Mouse (Mus musculus): ENCODE results near the gene Wdr38. TPM values are rescaled to one million over a fixed set of nuclear protein-coding genes. Genes with fewer than 3 reads are reported as not detected.

Wdr38 gene
- 1.4 and 1.7 TPM in 2 replicates for polyA plus RNA-seq (2014; fragmentation: Nextera tagmentation; extraction: Ambion mirVana)

DNA sequence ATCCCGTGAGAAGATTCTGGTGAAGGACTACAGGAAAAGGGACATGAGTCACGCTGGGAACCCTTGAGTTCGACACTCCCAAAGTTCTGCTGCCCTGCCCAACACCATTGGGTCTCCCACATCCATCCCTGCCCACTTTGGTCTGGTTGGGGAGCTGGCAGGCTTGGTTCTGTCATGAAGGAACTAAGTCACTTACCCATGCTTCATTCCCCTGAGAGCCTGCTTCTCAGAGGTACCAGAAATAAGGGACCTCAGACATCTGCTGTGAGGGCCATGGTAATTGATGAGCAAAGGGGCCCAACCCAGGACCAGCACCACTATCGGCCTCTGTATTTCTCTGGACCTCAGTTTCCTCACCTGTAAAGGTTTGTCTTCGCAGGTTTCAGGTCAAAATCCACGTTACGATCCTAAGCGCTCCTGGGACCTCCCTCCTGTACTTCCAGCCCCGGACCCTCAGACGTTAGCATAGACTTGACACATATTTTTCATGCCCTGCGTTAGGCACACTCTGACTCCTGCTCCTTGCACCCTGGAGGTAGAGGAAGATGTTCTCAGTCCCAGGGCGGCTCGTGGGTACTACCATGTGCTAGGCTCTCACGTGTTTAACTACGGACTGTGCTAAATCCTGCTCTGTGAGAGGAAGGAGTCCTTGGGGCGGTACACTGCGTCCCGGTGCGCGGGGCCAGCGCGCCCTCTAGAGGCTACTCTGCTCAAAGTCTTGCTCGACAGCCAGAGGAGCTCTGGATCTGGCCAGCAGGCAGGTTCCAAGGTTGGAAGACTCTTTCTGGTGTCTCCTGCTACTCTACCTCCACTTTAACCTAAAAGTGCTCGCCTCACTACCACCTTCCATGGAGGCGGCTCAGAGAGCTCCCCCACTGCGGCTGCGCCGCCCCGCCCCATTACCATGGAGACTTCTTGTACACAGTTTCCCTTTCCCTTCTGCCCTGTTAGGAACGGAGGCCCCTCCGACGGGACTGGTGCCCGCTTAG is at the start of gene Wdr38:
Gene Wdr38 (plus strand): TSS at position 91 of the 989 bp plus-strand sequence.
- Histone ChIP-seq H3K4me3 (ENCODE audit: low read length) (peak within 1 kb of the TSS; percentile 24), H3K9me3 (ENCODE audit: control insufficient read depth, low read length) (no peaks in the 10 kb centered on the region), H3K9ac (ENCODE audit: low read depth, low read length) (peak within 1 kb of the TSS; percentile 44), H3K27ac (ENCODE audit: low read depth, low read length) (no peak within 1 kb of the TSS), H3K4me2 (replicated peaks; ENCODE audit: low read depth, low read length) (peak within 1 kb of the TSS; percentile 39), H3K4me1 (ENCODE audit: control insufficient read depth, insufficient read depth, low read length) (0 out of 2 replicates have a peak, but pooled peaks cover 1% of the 10 kb centered on the region), H3K36me3 (ENCODE audit: control insufficient read depth, insufficient read depth, low read length) (peaks cover 33% of the 10 kb centered on the region), H3K27me3 (ENCODE audit: control insufficient read depth, insufficient read depth, low read length) (no peaks in the 10 kb centered on the region)
- peak; percentile 91 for ATAC-seq (ENCODE audit: low FRiP score, low TSS enrichment)
- WGBS, result 15% methylated on average over 33 of the region's 33 CpGs

DNA sequence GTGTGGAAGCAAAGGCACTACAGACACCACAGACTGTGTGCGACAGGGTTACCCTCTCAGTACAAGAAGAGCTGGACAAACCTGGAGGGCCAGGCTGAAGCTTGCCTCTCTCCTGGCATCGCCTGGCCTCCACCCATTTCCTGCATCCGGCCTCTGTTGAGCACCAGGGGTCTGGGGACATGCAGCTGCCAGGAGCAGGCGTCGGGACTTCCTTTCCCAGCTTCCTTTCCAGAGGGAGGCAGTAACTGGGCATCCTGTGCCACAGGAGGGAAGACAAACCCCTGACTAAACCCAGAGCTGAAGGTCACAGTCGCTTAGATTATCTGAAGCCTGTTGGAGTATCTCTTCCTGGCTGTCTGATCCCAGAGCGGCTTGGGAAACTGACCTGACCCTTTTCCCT is 49.7 kb upstream of the Wdr38 start:
- H3K27ac ChIP-seq (ENCODE audit: low read depth, low read length), result 0 out of 2 replicates have a peak overlapping the region, but pooled peaks have one; percentile 7
- no peaks in the 10 kb centered on the region for H3K36me3 ChIP-seq (ENCODE audit: control insufficient read depth, insufficient read depth, low read length)
- WGBS, result 67% methylated on average over 7 of the region's 7 CpGs
- H3K4me1 ChIP-seq (ENCODE audit: control insufficient read depth, insufficient read depth, low read length), result no peaks in the 10 kb centered on the region
- H3K4me3 ChIP-seq (ENCODE audit: low read length), result no peak overlapping the region
- ATAC-seq (ENCODE audit: low FRiP score, low TSS enrichment), result no peak
- H3K9ac ChIP-seq (ENCODE audit: low read depth, low read length), result no peak overlapping the region
- no peaks in the 10 kb centered on the region for H3K9me3 ChIP-seq (ENCODE audit: control insufficient read depth, low read length)
- no peak overlapping the region for H3K4me2 ChIP-seq (replicated peaks; ENCODE audit: low read depth, low read length)
- no peaks in the 10 kb centered on the region for H3K27me3 ChIP-seq (ENCODE audit: control insufficient read depth, insufficient read depth, low read length)

DNA sequence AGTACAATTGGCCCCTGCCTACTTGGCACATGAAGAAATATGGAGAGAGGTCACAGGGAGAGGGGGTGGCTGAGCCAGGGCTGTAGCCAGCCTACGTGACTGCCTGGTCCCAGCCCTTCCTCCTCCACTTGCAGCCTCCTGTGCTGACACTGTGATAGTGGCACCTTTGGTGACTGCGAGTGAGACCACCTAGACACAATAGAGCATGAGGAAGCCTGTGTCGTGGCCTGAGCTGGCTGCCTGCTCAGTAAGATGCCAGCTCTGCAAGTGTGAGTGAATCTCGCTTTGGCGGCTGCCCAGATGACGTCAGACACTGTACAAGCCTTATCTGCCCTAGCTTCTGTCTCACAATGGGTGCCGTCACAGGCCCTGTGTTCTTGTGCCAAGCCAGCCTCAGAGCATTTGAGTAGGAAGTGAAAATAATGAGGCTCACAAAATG is 47.0 kb upstream of the Wdr38 start:
- H3K9me3 ChIP-seq (ENCODE audit: control insufficient read depth, low read length), result no peaks in the 10 kb centered on the region
- no peak for ATAC-seq (ENCODE audit: low FRiP score, low TSS enrichment)
- no peak overlapping the region for H3K4me2 ChIP-seq (replicated peaks; ENCODE audit: low read depth, low read length)
- H3K9ac ChIP-seq (ENCODE audit: low read depth, low read length), result no peak overlapping the region
- WGBS, result 74% methylated on average over 7 of the region's 7 CpGs
- H3K27ac ChIP-seq (ENCODE audit: low read depth, low read length), result no peak overlapping the region
- no peaks in the 10 kb centered on the region for H3K4me1 ChIP-seq (ENCODE audit: control insufficient read depth, insufficient read depth, low read length)
- no peaks in the 10 kb centered on the region for H3K36me3 ChIP-seq (ENCODE audit: control insufficient read depth, insufficient read depth, low read length)
- H3K4me3 ChIP-seq (ENCODE audit: low read length), result no peak overlapping the region
- no peaks in the 10 kb centered on the region for H3K27me3 ChIP-seq (ENCODE audit: control insufficient read depth, insufficient read depth, low read length)

DNA sequence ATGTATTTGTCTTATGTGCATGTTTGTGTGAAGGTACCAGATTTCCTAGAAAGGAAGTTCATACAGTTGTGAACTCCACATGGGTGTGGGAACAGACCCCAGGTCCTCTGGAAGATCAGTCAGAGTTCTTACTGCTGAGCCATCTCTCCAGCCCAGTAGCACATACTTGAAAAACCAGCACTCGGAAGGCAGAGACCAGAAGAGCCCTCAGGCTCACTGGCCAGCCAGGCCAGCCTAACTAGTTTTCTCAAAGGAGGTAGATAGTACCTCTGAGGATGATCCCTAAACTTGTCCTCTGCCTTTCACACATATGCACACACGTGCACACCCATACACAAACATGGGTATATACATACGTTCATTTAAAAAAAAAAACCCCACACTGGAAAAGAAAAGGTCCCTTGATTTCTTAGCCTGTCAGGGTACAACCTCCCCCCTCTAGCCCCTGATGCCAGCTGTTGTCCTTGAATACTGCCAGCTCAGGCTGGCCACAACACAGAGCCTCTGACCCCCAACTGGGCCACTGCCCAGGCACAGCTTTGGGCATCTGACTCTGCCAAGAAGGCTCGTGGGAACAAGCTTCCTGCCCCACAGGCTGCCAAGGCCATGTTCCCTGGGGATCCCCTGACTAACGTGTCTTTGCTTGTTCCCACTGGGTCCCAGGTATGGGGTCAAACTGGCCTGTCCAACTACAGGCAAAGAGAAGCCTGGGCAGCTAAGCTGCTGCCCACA is 44.0 kb upstream of the Wdr38 start:
- WGBS, result 78% methylated on average over 5 of the region's 5 CpGs
- H3K27me3 ChIP-seq (ENCODE audit: control insufficient read depth, insufficient read depth, low read length), result no peaks in the 10 kb centered on the region
- no peak overlapping the region for H3K27ac ChIP-seq (ENCODE audit: low read depth, low read length)
- H3K9me3 ChIP-seq (ENCODE audit: control insufficient read depth, low read length), result no peaks in the 10 kb centered on the region
- H3K4me1 ChIP-seq (ENCODE audit: control insufficient read depth, insufficient read depth, low read length), result no peaks in the 10 kb centered on the region
- H3K36me3 ChIP-seq (ENCODE audit: control insufficient read depth, insufficient read depth, low read length), result no peaks in the 10 kb centered on the region
- no peak overlapping the region for H3K4me3 ChIP-seq (ENCODE audit: low read length)
- no peak for ATAC-seq (ENCODE audit: low FRiP score, low TSS enrichment)
- no peak overlapping the region for H3K4me2 ChIP-seq (replicated peaks; ENCODE audit: low read depth, low read length)
- H3K9ac ChIP-seq (ENCODE audit: low read depth, low read length), result no peak overlapping the region

DNA sequence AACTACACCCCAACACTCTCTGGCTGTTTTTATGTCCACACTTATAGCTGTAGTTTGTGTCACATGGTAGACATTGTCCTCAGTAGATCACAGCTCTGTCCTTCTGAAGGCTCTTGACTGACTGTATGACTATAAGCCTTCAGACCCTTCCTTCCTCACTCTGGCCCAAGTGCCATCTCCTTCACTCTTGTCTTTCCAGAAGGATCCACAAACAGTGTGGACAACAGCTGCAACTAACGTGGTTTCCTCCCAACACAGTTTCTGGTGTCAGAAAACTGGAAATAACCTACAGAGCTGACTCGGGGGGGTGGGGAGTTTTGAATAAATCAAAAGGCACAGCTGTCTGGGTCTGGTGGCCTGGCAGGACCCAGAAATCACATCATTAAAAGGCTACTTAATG is 41.2 kb upstream of the Wdr38 start:
- Histone ChIP-seq H3K4me1 (ENCODE audit: control insufficient read depth, insufficient read depth, low read length) (no peaks in the 10 kb centered on the region), H3K9ac (ENCODE audit: low read depth, low read length) (no peak overlapping the region), H3K4me2 (replicated peaks; ENCODE audit: low read depth, low read length) (no peak overlapping the region), H3K27ac (ENCODE audit: low read depth, low read length) (no peak overlapping the region), H3K4me3 (ENCODE audit: low read length) (no peak overlapping the region), H3K27me3 (ENCODE audit: control insufficient read depth, insufficient read depth, low read length) (no peaks in the 10 kb centered on the region), H3K9me3 (ENCODE audit: control insufficient read depth, low read length) (no peaks in the 10 kb centered on the region), H3K36me3 (ENCODE audit: control insufficient read depth, insufficient read depth, low read length) (no peaks in the 10 kb centered on the region)
- WGBS, result 37% methylated on average over 2 of the region's 2 CpGs
- no peak for ATAC-seq (ENCODE audit: low FRiP score, low TSS enrichment)

DNA sequence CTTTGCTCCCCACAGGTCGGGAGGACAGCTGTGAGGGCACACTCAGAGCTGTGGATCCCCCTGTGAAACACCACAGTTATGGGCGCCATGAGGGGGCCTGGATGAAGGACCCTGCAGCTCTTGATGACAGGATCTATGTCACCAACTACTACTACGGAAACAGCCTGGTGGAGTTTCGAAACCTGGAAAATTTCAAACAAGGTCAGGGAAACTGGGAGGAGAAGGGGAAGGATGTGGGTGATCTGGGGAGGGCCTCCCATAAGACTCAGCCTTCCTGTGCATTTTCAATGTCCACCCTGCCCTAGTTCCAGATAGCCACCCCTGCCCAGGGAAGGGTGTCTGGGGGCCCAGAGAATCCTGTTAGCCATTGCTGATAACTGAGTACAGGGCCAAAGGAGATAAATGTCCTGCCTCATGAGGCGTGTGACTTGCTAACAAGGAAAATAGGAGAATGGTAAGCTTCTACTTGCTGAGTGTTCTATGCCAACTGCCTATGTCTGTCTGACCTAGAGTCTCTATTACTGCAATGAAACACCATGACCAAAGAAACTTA is 39.5 kb upstream of the Wdr38 start:
- Histone ChIP-seq H3K4me3 (ENCODE audit: low read length) (no peak overlapping the region), H3K9ac (ENCODE audit: low read depth, low read length) (no peak overlapping the region), H3K9me3 (ENCODE audit: control insufficient read depth, low read length) (no peaks in the 10 kb centered on the region), H3K27me3 (ENCODE audit: control insufficient read depth, insufficient read depth, low read length) (no peaks in the 10 kb centered on the region), H3K4me1 (ENCODE audit: control insufficient read depth, insufficient read depth, low read length) (no peaks in the 10 kb centered on the region), H3K27ac (ENCODE audit: low read depth, low read length) (no peak overlapping the region), H3K36me3 (ENCODE audit: control insufficient read depth, insufficient read depth, low read length) (no peaks in the 10 kb centered on the region), H3K4me2 (replicated peaks; ENCODE audit: low read depth, low read length) (no peak overlapping the region)
- WGBS, result 81% methylated on average over 5 of the region's 5 CpGs
- ATAC-seq (ENCODE audit: low FRiP score, low TSS enrichment), result no peak

DNA sequence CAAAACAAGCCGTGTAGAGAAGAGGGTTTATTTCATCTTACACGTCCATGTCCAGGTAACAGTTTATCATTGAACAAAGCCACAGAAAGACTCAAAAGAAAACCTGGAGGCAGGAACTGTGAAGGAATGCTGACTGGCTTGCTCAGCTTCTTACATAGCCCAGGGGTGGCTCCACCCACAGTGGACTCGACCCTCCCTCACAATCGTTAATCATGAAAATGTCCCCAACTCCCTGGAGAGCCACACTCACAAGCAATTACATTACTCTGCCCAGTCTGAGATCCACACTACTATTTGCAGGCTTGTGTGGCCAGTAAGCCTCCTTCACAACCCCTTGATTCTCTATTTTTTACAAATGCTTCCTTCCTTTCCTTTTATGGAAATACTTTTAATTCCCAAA is 33.1 kb upstream of the Wdr38 start:
- peak; percentile 89 for ATAC-seq (ENCODE audit: low FRiP score, low TSS enrichment)
- H3K27me3 ChIP-seq (ENCODE audit: control insufficient read depth, insufficient read depth, low read length), result no peaks in the 10 kb centered on the region
- WGBS, result 9% methylated on average over 4 of the region's 4 CpGs
- H3K9me3 ChIP-seq (ENCODE audit: control insufficient read depth, low read length), result no peaks in the 10 kb centered on the region
- no peak overlapping the region for H3K9ac ChIP-seq (ENCODE audit: low read depth, low read length)
- no peaks in the 10 kb centered on the region for H3K36me3 ChIP-seq (ENCODE audit: control insufficient read depth, insufficient read depth, low read length)
- H3K4me3 ChIP-seq (ENCODE audit: low read length), result no peak overlapping the region
- H3K27ac ChIP-seq (ENCODE audit: low read depth, low read length), result no peak overlapping the region
- no peaks in the 10 kb centered on the region for H3K4me1 ChIP-seq (ENCODE audit: control insufficient read depth, insufficient read depth, low read length)
- no peak overlapping the region for H3K4me2 ChIP-seq (replicated peaks; ENCODE audit: low read depth, low read length)

DNA sequence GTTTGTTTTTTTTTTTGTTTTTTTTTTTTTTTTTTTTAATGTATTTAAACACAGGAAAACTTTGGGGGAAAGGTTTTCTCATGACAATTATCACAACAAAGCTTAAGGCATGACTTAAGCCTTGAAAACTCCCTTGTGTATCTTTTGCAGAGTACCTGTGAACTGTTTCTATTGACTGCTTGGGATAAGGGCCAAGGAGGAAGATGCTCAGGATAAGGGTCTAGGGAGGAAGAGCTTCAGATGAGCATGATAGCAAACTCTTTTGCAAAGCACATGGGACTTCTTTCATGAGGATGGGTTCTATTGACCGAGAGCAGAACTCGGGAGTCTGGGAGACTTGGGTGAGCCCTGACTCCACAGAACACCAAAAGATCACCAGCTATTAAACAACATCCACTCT is 27.6 kb upstream of the Wdr38 start:
- Histone ChIP-seq H3K4me1 (ENCODE audit: control insufficient read depth, insufficient read depth, low read length) (no peaks in the 10 kb centered on the region), H3K9me3 (ENCODE audit: control insufficient read depth, low read length) (no peaks in the 10 kb centered on the region), H3K9ac (ENCODE audit: low read depth, low read length) (no peak overlapping the region), H3K36me3 (ENCODE audit: control insufficient read depth, insufficient read depth, low read length) (no peaks in the 10 kb centered on the region), H3K27ac (ENCODE audit: low read depth, low read length) (no peak overlapping the region), H3K4me3 (ENCODE audit: low read length) (no peak overlapping the region), H3K27me3 (ENCODE audit: control insufficient read depth, insufficient read depth, low read length) (no peaks in the 10 kb centered on the region), H3K4me2 (replicated peaks; ENCODE audit: low read depth, low read length) (no peak overlapping the region)
- no peak for ATAC-seq (ENCODE audit: low FRiP score, low TSS enrichment)
- 90% methylated on average over 2 of the region's 2 CpGs for WGBS
